Mouse (Mus musculus) CD4-positive, CD25-positive, alpha-beta regulatory T cell (primary cell): ENCODE data around the gene Brinp1. TPM values are rescaled to one million over a fixed set of nuclear protein-coding genes. Genes with fewer than 3 reads are reported as not detected.

Experiments
- polyA plus RNA-seq: library from polyadenylated mRNA; unstranded; fragments of 100-300 nt; shearing (Covaris generic); gene quantifications from one replicate; pipeline ENCODE4 v1.2.1, GENCODE M21; 2017

Brinp1 gene
- not detected for polyA plus RNA-seq

GRCm38 (mm10) chr4:68954322-68954901, at the start of gene Brinp1:
TSS of gene Brinp1 (minus strand) at chr4:68954397.

